Mouse (Mus musculus): ENCODE results near the gene Bglap2. TPM values are rescaled to one million over a fixed set of nuclear protein-coding genes. Genes with fewer than 3 reads are reported as not detected.

Gene Bglap2
- polyA plus RNA-seq, 1 experiment from 2014 or later = not detected

GRCm38 (mm10) chr3:88363700-88364099 lies 14.8 kb downstream of the Bglap2 start:
- Histone ChIP-seq H3K4me1 (replicated peaks; ENCODE audit: control insufficient read depth, insufficient read depth, low read length) (0 out of 2 replicates have a peak, but pooled peaks cover 4% of the 10 kb centered on the region), H3K9ac (ENCODE audit: low read length) (no peak overlapping the region), H3K27ac (ENCODE audit: low read depth) (no peak overlapping the region), H3K27me3 (replicated peaks; ENCODE audit: control insufficient read depth, insufficient read depth, low read length) (peaks cover 16% of the 10 kb centered on the region), H3K4me3 (ENCODE audit: low read depth, low read length) (no peak overlapping the region), H3K36me3 (ENCODE audit: control insufficient read depth, insufficient read depth, low read length) (peaks cover 41% of the 10 kb centered on the region), H3K4me2 (ENCODE audit: low read length) (no peak overlapping the region), H3K9me3 (ENCODE audit: control insufficient read depth, low read length) (no peaks in the 10 kb centered on the region)
- WGBS = 52% methylated on average over 4 of the region's 4 CpGs
- ATAC-seq (replicated peaks; ENCODE audit: low FRiP score, low TSS enrichment, low read depth) (0 out of 2 replicates have a peak, but pooled peaks have one; percentile 20), DNase-seq (ENCODE audit: low spot score) (peak; percentile 55)

GRCm38 (mm10) chr3:88361612-88362313 lies 16.7 kb downstream of the Bglap2 start:
- 82% methylated on average over 2 of the region's 2 CpGs for whole genome bisulfite sequencing
- DNase-seq (ENCODE audit: low spot score) = no peak
- Histone ChIP-seq H3K27me3 (replicated peaks; ENCODE audit: control insufficient read depth, insufficient read depth, low read length) (peaks cover 16% of the 10 kb centered on the region), H3K4me1 (replicated peaks; ENCODE audit: control insufficient read depth, insufficient read depth, low read length) (0 out of 2 replicates have a peak, but pooled peaks cover 4% of the 10 kb centered on the region), H3K4me3 (ENCODE audit: low read depth, low read length) (no peak overlapping the region), H3K4me2 (ENCODE audit: low read length) (no peak overlapping the region), H3K36me3 (ENCODE audit: control insufficient read depth, insufficient read depth, low read length) (peaks cover 60% of the 10 kb centered on the region), H3K27ac (ENCODE audit: low read depth) (no peak overlapping the region), H3K9ac (ENCODE audit: low read length) (no peak overlapping the region), H3K9me3 (ENCODE audit: control insufficient read depth, low read length) (no peaks in the 10 kb centered on the region)
- no peak for ATAC-seq (replicated peaks; ENCODE audit: low FRiP score, low TSS enrichment, low read depth)

- Histone ChIP-seq H3K9ac (ENCODE audit: low read length) (no peak overlapping the region), H3K27me3 (replicated peaks; ENCODE audit: control insufficient read depth, insufficient read depth, low read length) (peaks cover 13% of the 10 kb centered on the region), H3K4me2 (ENCODE audit: low read length) (no peak overlapping the region), H3K9me3 (ENCODE audit: control insufficient read depth, low read length) (no peaks in the 10 kb centered on the region), H3K4me3 (ENCODE audit: low read depth, low read length) (no peak overlapping the region), H3K4me1 (replicated peaks; ENCODE audit: control insufficient read depth, insufficient read depth, low read length) (0 out of 2 replicates have a peak, but pooled peaks cover 4% of the 10 kb centered on the region), H3K36me3 (ENCODE audit: control insufficient read depth, insufficient read depth, low read length) (peaks cover 67% of the 10 kb centered on the region), H3K27ac (ENCODE audit: low read depth) (no peak overlapping the region)
- ATAC-seq (replicated peaks; ENCODE audit: low FRiP score, low TSS enrichment, low read depth) = no peak
- 68% methylated on average over 6 of the region's 6 CpGs for WGBS
- no peak for DNase-seq (ENCODE audit: low spot score)
These were observed 17.4 kb downstream of the Bglap2 start for GRCm38 (mm10) chr3:88361096-88361495.

- peaks cover 2% of the 10 kb centered on the region for H3K27me3 ChIP-seq (replicated peaks; ENCODE audit: control insufficient read depth, insufficient read depth, low read length)
- H3K27ac ChIP-seq (ENCODE audit: low read depth) = no peak overlapping the region
- DNase-seq (ENCODE audit: low spot score) = no peak
- 0 out of 2 replicates have a peak, but pooled peaks cover 4% of the 10 kb centered on the region for H3K4me1 ChIP-seq (replicated peaks; ENCODE audit: control insufficient read depth, insufficient read depth, low read length)
- no peak overlapping the region for H3K9ac ChIP-seq (ENCODE audit: low read length)
- no peaks in the 10 kb centered on the region for H3K9me3 ChIP-seq (ENCODE audit: control insufficient read depth, low read length)
- H3K4me3 ChIP-seq (ENCODE audit: low read depth, low read length) = no peak overlapping the region
- no peak for ATAC-seq (replicated peaks; ENCODE audit: low FRiP score, low TSS enrichment, low read depth)
- 67% methylated on average over 3 of the region's 3 CpGs for WGBS
- peaks cover 78% of the 10 kb centered on the region for H3K36me3 ChIP-seq (ENCODE audit: control insufficient read depth, insufficient read depth, low read length)
- H3K4me2 ChIP-seq (ENCODE audit: low read length) = no peak overlapping the region
These were observed 18.5 kb downstream of the Bglap2 start for GRCm38 (mm10) chr3:88359989-88360388.

GRCm38 (mm10) chr3:88359584-88359983 lies 18.9 kb downstream of the Bglap2 start:
- WGBS = 75% methylated on average over 5 of the region's 5 CpGs
- Histone ChIP-seq H3K9me3 (ENCODE audit: control insufficient read depth, low read length) (no peaks in the 10 kb centered on the region), H3K4me3 (ENCODE audit: low read depth, low read length) (no peak overlapping the region), H3K4me2 (ENCODE audit: low read length) (no peak overlapping the region), H3K36me3 (ENCODE audit: control insufficient read depth, insufficient read depth, low read length) (peaks cover 82% of the 10 kb centered on the region), H3K27ac (ENCODE audit: low read depth) (no peak overlapping the region), H3K9ac (ENCODE audit: low read length) (no peak overlapping the region), H3K4me1 (replicated peaks; ENCODE audit: control insufficient read depth, insufficient read depth, low read length) (0 out of 2 replicates have a peak, but pooled peaks cover under 1% of the 10 kb centered on the region), H3K27me3 (replicated peaks; ENCODE audit: control insufficient read depth, insufficient read depth, low read length) (no peaks in the 10 kb centered on the region; the same call in 1 of the 2 replicates)
- no peak for DNase-seq (ENCODE audit: low spot score)
- no peak for ATAC-seq (replicated peaks; ENCODE audit: low FRiP score, low TSS enrichment, low read depth)

GRCm38 (mm10) chr3:88354396-88355165 lies 23.9 kb downstream of the Bglap2 start:
- Histone ChIP-seq H3K4me3 (ENCODE audit: low read depth, low read length) (no peak overlapping the region), H3K9ac (ENCODE audit: low read length) (no peak overlapping the region), H3K4me1 (replicated peaks; ENCODE audit: control insufficient read depth, insufficient read depth, low read length) (no peaks in the 10 kb centered on the region), H3K27ac (ENCODE audit: low read depth) (no peak overlapping the region), H3K9me3 (ENCODE audit: control insufficient read depth, low read length) (no peaks in the 10 kb centered on the region), H3K27me3 (replicated peaks; ENCODE audit: control insufficient read depth, insufficient read depth, low read length) (no peaks in the 10 kb centered on the region), H3K36me3 (ENCODE audit: control insufficient read depth, insufficient read depth, low read length) (peaks cover 100% of the 10 kb centered on the region), H3K4me2 (ENCODE audit: low read length) (no peak overlapping the region)
- 94% methylated on average over 8 of the region's 8 CpGs for WGBS
- ATAC-seq (replicated peaks; ENCODE audit: low FRiP score, low TSS enrichment, low read depth) (no peak), DNase-seq (ENCODE audit: low spot score) (no peak)

GRCm38 (mm10) chr3:88352907-88353306 lies 25.6 kb downstream of the Bglap2 start:
- Histone ChIP-seq H3K9me3 (ENCODE audit: control insufficient read depth, low read length) (no peaks in the 10 kb centered on the region), H3K27ac (ENCODE audit: low read depth) (no peak overlapping the region), H3K4me1 (replicated peaks; ENCODE audit: control insufficient read depth, insufficient read depth, low read length) (no peaks in the 10 kb centered on the region), H3K4me3 (ENCODE audit: low read depth, low read length) (no peak overlapping the region), H3K4me2 (ENCODE audit: low read length) (no peak overlapping the region), H3K36me3 (ENCODE audit: control insufficient read depth, insufficient read depth, low read length) (peaks cover 100% of the 10 kb centered on the region), H3K27me3 (replicated peaks; ENCODE audit: control insufficient read depth, insufficient read depth, low read length) (no peaks in the 10 kb centered on the region), H3K9ac (ENCODE audit: low read length) (no peak overlapping the region)
- 94% methylated on average over 9 of the region's 9 CpGs for WGBS
- no peak for DNase-seq (ENCODE audit: low spot score)
- no peak for ATAC-seq (replicated peaks; ENCODE audit: low FRiP score, low TSS enrichment, low read depth)

- ATAC-seq (replicated peaks; ENCODE audit: low FRiP score, low TSS enrichment, low read depth) = no peak
- Histone ChIP-seq H3K4me3 (ENCODE audit: low read depth, low read length) (no peak overlapping the region), H3K4me1 (replicated peaks; ENCODE audit: control insufficient read depth, insufficient read depth, low read length) (no peaks in the 10 kb centered on the region), H3K27ac (ENCODE audit: low read depth) (no peak overlapping the region), H3K4me2 (ENCODE audit: low read length) (no peak overlapping the region), H3K9ac (ENCODE audit: low read length) (no peak overlapping the region), H3K27me3 (replicated peaks; ENCODE audit: control insufficient read depth, insufficient read depth, low read length) (no peaks in the 10 kb centered on the region), H3K36me3 (ENCODE audit: control insufficient read depth, insufficient read depth, low read length) (peaks cover 99% of the 10 kb centered on the region), H3K9me3 (ENCODE audit: control insufficient read depth, low read length) (no peaks in the 10 kb centered on the region)
- DNase-seq (ENCODE audit: low spot score) = no peak
- 89% methylated on average over 13 of the region's 13 CpGs for WGBS
These were observed 27.8 kb downstream of the Bglap2 start for GRCm38 (mm10) chr3:88350732-88351131.

Data from intestine, embryonic 14.5 days (tissue).